Mouse (Mus musculus) ovary, adult 18-20 months (tissue): ENCODE results near the gene Gm42674.

ENCODE experiments used
- DNase-seq: peaks from one replicate; pipeline ENCODE4 v3.0.0; 2022; ENCODE audit warnings: low spot score, mixed read lengths

Gm42674 gene

DNA sequence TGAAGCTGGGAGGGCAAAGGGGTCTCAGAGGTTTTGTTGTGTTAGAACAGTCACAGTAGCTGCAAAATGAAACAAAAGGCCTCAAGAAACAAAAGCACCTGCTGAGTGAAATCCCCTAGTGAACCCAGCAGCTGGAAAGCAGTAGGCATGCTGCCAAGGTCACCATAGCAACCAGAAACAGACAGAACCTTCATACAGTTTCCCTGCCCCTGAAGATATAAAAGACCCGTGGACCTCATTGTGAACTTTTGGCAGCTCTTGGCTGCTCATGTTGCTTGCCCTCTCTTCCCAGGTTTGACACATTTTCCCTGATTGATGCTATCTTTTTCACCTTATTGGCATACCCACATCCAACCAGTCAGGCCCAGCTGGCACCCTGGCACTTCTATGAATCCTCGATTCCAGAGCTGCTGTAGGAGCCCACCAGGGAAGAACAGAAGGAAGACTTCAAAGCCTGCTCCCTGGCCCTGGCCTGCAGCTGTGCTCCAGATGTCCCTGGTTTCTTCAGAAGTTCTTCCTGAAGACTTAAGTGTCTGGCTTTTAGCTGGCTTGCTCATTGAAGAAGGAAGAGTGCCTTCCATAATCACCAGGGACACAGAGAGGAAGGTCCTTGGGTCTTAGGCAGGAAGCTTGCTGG is 21.8 kb downstream of the Gm42674 start:
- DNase-seq = peak; percentile 52

GRCm38 (mm10) chr3:90625496-90625895 is 23.8 kb downstream of the Gm42674 start:
- DNase-seq = no peak

DNA sequence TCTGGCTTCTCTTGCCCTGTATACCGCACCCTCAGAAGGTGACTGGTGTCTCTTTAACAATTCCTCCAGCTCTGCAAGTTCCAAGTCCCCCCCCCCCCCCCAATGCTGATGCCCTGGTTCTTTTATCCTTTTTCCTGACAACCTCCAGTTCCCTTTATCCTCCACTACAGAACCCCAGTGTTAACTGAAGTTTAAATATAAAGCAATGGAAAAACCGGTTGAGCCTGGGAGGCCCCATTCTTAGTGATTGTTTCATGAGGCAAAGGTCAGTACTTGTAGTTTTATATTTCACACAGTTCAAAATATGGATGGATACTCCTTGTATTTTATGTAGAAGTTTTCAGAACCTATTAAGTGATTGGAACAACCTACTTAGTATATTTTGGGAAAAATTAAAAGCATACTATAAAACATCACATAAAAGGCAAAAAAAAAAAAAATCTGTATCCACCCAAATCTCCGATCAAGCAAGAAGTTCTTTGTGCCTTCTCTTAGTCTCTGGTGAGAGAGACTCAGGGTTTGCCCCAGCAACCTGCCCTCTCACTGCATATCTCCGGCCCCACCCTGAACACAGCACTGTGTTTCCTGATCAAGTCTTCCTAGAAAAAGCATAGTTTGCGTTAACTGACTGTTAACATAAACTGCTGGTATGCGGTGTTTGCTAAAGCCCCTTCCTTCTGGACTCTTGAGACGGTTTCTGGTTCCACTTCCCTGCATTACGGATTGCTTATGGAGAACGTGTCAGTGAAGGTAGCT is 24.7 kb downstream of the Gm42674 start:
- no peak for DNase-seq

GRCm38 (mm10) chr3:90627366-90627765 is 25.7 kb downstream of the Gm42674 start:
- no peak for DNase-seq

GRCm38 (mm10) chr3:90627807-90628206 is 26.1 kb downstream of the Gm42674 start:
- DNase-seq = no peak

DNA sequence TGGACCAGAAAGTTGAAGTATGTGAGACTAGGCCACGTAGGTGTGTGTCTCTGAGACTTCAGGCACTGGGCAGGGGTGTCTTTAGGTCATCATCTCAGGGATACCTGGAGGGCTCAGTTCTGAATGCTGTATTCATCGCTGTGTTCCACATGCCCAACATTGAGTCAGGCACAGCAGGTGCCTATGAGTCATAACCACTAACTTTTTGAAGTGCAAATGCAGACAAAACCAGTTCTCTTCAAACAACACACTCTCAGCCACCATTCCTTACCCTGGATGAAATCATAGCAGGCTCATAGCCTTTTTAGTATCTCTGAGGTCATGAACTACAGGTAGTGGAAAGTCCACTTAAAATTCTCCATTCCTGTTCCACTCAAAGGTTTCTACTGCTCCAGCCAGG is 27.6 kb downstream of the Gm42674 start:
- DNase-seq = no peak

GRCm38 (mm10) chr3:90631984-90632383 is 30.3 kb downstream of the Gm42674 start:
- DNase-seq = no peak

GRCm38 (mm10) chr3:90638511-90639275 is 37.0 kb downstream of the Gm42674 start:
- no peak for DNase-seq

- no peak for DNase-seq
Observed at GRCm38 (mm10) chr3:90639511-90640154, 37.9 kb downstream of the Gm42674 start.

GRCm38 (mm10) chr3:90640981-90641380 is 39.3 kb downstream of the Gm42674 start:
- no peak for DNase-seq

DNA sequence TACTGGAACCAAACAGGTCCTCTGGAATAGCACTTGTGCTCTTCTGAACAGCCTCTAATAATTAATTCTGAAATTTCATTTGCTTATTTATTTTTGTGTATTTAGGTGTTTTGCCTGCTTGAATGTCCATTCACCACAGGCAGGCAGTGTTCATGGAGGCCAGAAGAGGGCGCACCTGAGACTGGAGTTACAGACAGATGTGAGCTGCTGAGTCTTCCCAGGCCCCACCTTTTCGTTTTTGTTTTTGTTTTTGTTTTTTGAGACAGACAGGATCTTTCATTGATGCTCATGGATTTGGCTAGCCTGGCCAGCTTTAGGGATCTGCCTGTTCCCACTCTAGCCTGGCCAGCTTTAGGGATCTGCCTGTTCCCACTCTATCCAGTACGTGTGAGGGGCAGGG is 42.5 kb downstream of the Gm42674 start:
- DNase-seq = no peak

DNA sequence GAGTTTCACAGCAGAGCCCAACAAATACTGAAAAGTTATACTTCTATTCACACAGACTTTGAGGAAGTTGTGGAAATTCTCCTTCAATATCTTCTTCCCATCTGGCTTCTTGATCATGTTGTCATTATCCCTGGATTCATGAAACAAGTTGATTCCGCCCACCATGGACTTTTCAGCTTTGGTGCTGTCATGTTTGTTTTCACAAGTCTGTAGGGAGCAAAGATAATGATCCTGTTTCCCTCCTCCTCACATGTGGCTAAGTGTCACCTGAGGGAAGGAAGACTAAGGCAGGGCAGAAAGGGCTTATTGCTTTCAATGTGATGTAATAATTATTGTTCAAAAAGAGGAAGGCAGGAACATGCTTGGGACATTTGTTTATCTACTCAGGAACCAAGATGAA is 45.6 kb downstream of the Gm42674 start:
- DNase-seq = no peak

- DNase-seq = no peak
Observed at GRCm38 (mm10) chr3:90648981-90649380, 47.3 kb downstream of the Gm42674 start.

- no peak for DNase-seq
Observed at GRCm38 (mm10) chr3:90649832-90650231, 48.1 kb downstream of the Gm42674 start.

GRCm38 (mm10) chr3:90652878-90653508 is 51.3 kb downstream of the Gm42674 start:
- DNase-seq = peak; percentile 7

- DNase-seq = no peak
Observed at GRCm38 (mm10) chr3:90653717-90654116, 52.0 kb downstream of the Gm42674 start, which contains the start of gene S100a7a. Gene S100a7a (plus strand): TSS chr3:90654017.
